Mouse (Mus musculus): Measurements from ENCODE around the gene Prkd3.

Gene Prkd3

GRCm38 (mm10) chr17:78917696-78918095 is 102.9 kb downstream of the Prkd3 start:
- no peak for DNase-seq

- no peak for DNase-seq
Observed at GRCm38 (mm10) chr17:78916899-78917298, 103.7 kb downstream of the Prkd3 start.

- DNase-seq: peak; percentile 94
Observed at GRCm38 (mm10) chr17:78916369-78916813, 104.2 kb downstream of the Prkd3 start, which contains the start of gene Cebpzos. Gene Cebpzos, plus strand, starts transcription at chr17:78916500.

- DNase-seq: no peak
Observed at GRCm38 (mm10) chr17:78915772-78916171, 104.8 kb downstream of the Prkd3 start.

GRCm38 (mm10) chr17:78913921-78914320 is 106.7 kb downstream of the Prkd3 start:
- DNase-seq: no peak

- DNase-seq: peak; percentile 30
Observed at GRCm38 (mm10) chr17:78912861-78913281, 107.7 kb downstream of the Prkd3 start.

GRCm38 (mm10) chr17:78909374-78909773 is 111.2 kb downstream of the Prkd3 start:
- no peak for DNase-seq

- no peak for DNase-seq
Observed at GRCm38 (mm10) chr17:78906892-78907291, 113.7 kb downstream of the Prkd3 start, which contains the start of gene Sult6b1. Gene Sult6b1, minus strand, starts transcription at chr17:78906992.

GRCm38 (mm10) chr17:78903158-78903557 is 117.5 kb downstream of the Prkd3 start:
- DNase-seq: no peak
